Mouse (Mus musculus): ENCODE results near the gene Tk1. TPM values are rescaled to one million over a fixed set of nuclear protein-coding genes. Genes with fewer than 3 reads are reported as not detected.

The Tk1 gene
- polyA plus RNA-seq, 1 experiment from 2014 or later, result 51.6 TPM

- 83% methylated on average over 7 of the region's 7 CpGs for WGBS
- TF ChIP-seq CTCF (IDR thresholded peaks at IDR 0.05; ENCODE audit: low read depth), result no peak
- Histone ChIP-seq H3K9me3 (replicated peaks; ENCODE audit: low read length) (no peaks in the 10 kb centered on the region), H3K9ac (ENCODE audit: low read depth, low read length) (no peak overlapping the region), H3K27me3 (ENCODE audit: insufficient read depth, low read length) (no peaks in the 10 kb centered on the region), H3K27ac (no peak overlapping the region), H3K4me3 (replicated peaks; ENCODE audit: low read depth, low read length) (no peak overlapping the region), H3K36me3 (ENCODE audit: insufficient read depth, low read length) (no peaks in the 10 kb centered on the region), H3K4me1 (replicated peaks; ENCODE audit: insufficient read depth, low read length) (no peaks in the 10 kb centered on the region), H3K4me2 (ENCODE audit: low read length) (no peak overlapping the region)
- DNase-seq (ENCODE audit: low spot score) (no peak), ATAC-seq (replicated peaks; ENCODE audit: low FRiP score, low read depth) (no peak)
These were observed 25.9 kb downstream of the Tk1 start for GRCm38 (mm10) chr11:117800038-117800437.

GRCm38 (mm10) chr11:117799174-117799573 is 26.7 kb downstream of the Tk1 start:
- Histone ChIP-seq H3K4me1 (replicated peaks; ENCODE audit: insufficient read depth, low read length) (no peaks in the 10 kb centered on the region), H3K9ac (ENCODE audit: low read depth, low read length) (no peak overlapping the region), H3K27ac (no peak overlapping the region), H3K36me3 (ENCODE audit: insufficient read depth, low read length) (no peaks in the 10 kb centered on the region), H3K27me3 (ENCODE audit: insufficient read depth, low read length) (no peaks in the 10 kb centered on the region), H3K9me3 (replicated peaks; ENCODE audit: low read length) (no peaks in the 10 kb centered on the region), H3K4me2 (ENCODE audit: low read length) (no peak overlapping the region), H3K4me3 (replicated peaks; ENCODE audit: low read depth, low read length) (no peak overlapping the region)
- ATAC-seq (replicated peaks; ENCODE audit: low FRiP score, low read depth) (no peak), DNase-seq (ENCODE audit: low spot score) (no peak)
- no peak for TF ChIP-seq CTCF (IDR thresholded peaks at IDR 0.05; ENCODE audit: low read depth)
- 72% methylated on average over 5 of the region's 5 CpGs for WGBS

GRCm38 (mm10) chr11:117798160-117798541 is 27.7 kb downstream of the Tk1 start:
- ATAC-seq (replicated peaks; ENCODE audit: low FRiP score, low read depth) (no peak), DNase-seq (ENCODE audit: low spot score) (no peak)
- Histone ChIP-seq H3K4me3 (replicated peaks; ENCODE audit: low read depth, low read length) (no peak overlapping the region), H3K4me1 (replicated peaks; ENCODE audit: insufficient read depth, low read length) (no peaks in the 10 kb centered on the region), H3K9me3 (replicated peaks; ENCODE audit: low read length) (no peaks in the 10 kb centered on the region), H3K36me3 (ENCODE audit: insufficient read depth, low read length) (no peaks in the 10 kb centered on the region), H3K4me2 (ENCODE audit: low read length) (no peak overlapping the region), H3K9ac (ENCODE audit: low read depth, low read length) (no peak overlapping the region), H3K27me3 (ENCODE audit: insufficient read depth, low read length) (no peaks in the 10 kb centered on the region), H3K27ac (no peak overlapping the region)
- 18% methylated on average over 2 of the region's 2 CpGs for WGBS
- no peak for TF ChIP-seq CTCF (IDR thresholded peaks at IDR 0.05; ENCODE audit: low read depth)

GRCm38 (mm10) chr11:117797511-117798159 is 28.3 kb downstream of the Tk1 start, which contains the start of gene 6030468B19Rik:
TSS of gene 6030468B19Rik (plus strand) at chr11:117797660.
- ATAC-seq (replicated peaks; ENCODE audit: low FRiP score, low read depth), result no peak
- Histone ChIP-seq H3K4me1 (replicated peaks; ENCODE audit: insufficient read depth, low read length) (0 out of 2 replicates have a peak, but pooled peaks cover under 1% of the 10 kb centered on the region), H3K4me3 (replicated peaks; ENCODE audit: low read depth, low read length) (no peak within 1 kb of the TSS), H3K4me2 (ENCODE audit: low read length) (no peak within 1 kb of the TSS), H3K9me3 (replicated peaks; ENCODE audit: low read length) (no peaks in the 10 kb centered on the region), H3K27me3 (ENCODE audit: insufficient read depth, low read length) (no peaks in the 10 kb centered on the region), H3K36me3 (ENCODE audit: insufficient read depth, low read length) (no peaks in the 10 kb centered on the region), H3K9ac (ENCODE audit: low read depth, low read length) (no peak within 1 kb of the TSS), H3K27ac (no peak within 1 kb of the TSS)
- no peak for TF ChIP-seq CTCF (IDR thresholded peaks at IDR 0.05; ENCODE audit: low read depth)
- no peak for DNase-seq (ENCODE audit: low spot score)
- WGBS, result 59% methylated on average over 9 of the region's 9 CpGs

GRCm38 (mm10) chr11:117796954-117797353 is 28.9 kb downstream of the Tk1 start:
- H3K9me3 ChIP-seq (replicated peaks; ENCODE audit: low read length), result no peaks in the 10 kb centered on the region
- H3K4me1 ChIP-seq (replicated peaks; ENCODE audit: insufficient read depth, low read length), result 0 out of 2 replicates have a peak, but pooled peaks cover 5% of the 10 kb centered on the region
- H3K27me3 ChIP-seq (ENCODE audit: insufficient read depth, low read length), result no peaks in the 10 kb centered on the region
- no peaks in the 10 kb centered on the region for H3K36me3 ChIP-seq (ENCODE audit: insufficient read depth, low read length)
- no peak for DNase-seq (ENCODE audit: low spot score)
- no peak overlapping the region for H3K4me2 ChIP-seq (ENCODE audit: low read length)
- no peak overlapping the region for H3K27ac ChIP-seq
- no peak for TF ChIP-seq CTCF (IDR thresholded peaks at IDR 0.05; ENCODE audit: low read depth)
- no peak for ATAC-seq (replicated peaks; ENCODE audit: low FRiP score, low read depth)
- WGBS, result 34% methylated on average over 5 of the region's 5 CpGs
- H3K4me3 ChIP-seq (replicated peaks; ENCODE audit: low read depth, low read length), result no peak overlapping the region
- H3K9ac ChIP-seq (ENCODE audit: low read depth, low read length), result no peak overlapping the region

- H3K27me3 ChIP-seq (ENCODE audit: insufficient read depth, low read length), result no peaks in the 10 kb centered on the region
- ATAC-seq (replicated peaks; ENCODE audit: low FRiP score, low read depth), result no peak
- H3K9ac ChIP-seq (ENCODE audit: low read depth, low read length), result no peak overlapping the region
- H3K4me3 ChIP-seq (replicated peaks; ENCODE audit: low read depth, low read length), result no peak overlapping the region
- no peak overlapping the region for H3K27ac ChIP-seq
- no peaks in the 10 kb centered on the region for H3K9me3 ChIP-seq (replicated peaks; ENCODE audit: low read length)
- H3K36me3 ChIP-seq (ENCODE audit: insufficient read depth, low read length), result no peaks in the 10 kb centered on the region
- DNase-seq (ENCODE audit: low spot score), result no peak
- 64% methylated on average over 4 of the region's 4 CpGs for WGBS
- H3K4me1 ChIP-seq (replicated peaks; ENCODE audit: insufficient read depth, low read length), result 0 out of 2 replicates have a peak, but pooled peaks cover 5% of the 10 kb centered on the region
- H3K4me2 ChIP-seq (ENCODE audit: low read length), result no peak overlapping the region
- no peak for TF ChIP-seq CTCF (IDR thresholded peaks at IDR 0.05; ENCODE audit: low read depth)
These were observed 31.8 kb downstream of the Tk1 start for GRCm38 (mm10) chr11:117794035-117794551.
